Mouse (Mus musculus): ENCODE data around the gene Lmf1. TPM values are rescaled to one million over a fixed set of nuclear protein-coding genes. Genes with fewer than 3 reads are reported as not detected.

Gene Lmf1
- polyA plus RNA-seq, 1 experiment from 2014 or later = 31.3 TPM

GRCm38 (mm10) chr17:25665891-25666290 is 87.0 kb downstream of the Lmf1 start:
- H3K9me3 ChIP-seq (ENCODE audit: control insufficient read depth, low read length) = no peaks in the 10 kb centered on the region
- no peak overlapping the region for H3K27ac ChIP-seq (ENCODE audit: low read depth)
- no peaks in the 10 kb centered on the region for H3K36me3 ChIP-seq (ENCODE audit: control insufficient read depth, insufficient read depth, low read length)
- DNase-seq (ENCODE audit: low spot score) (no peak), ATAC-seq (replicated peaks; ENCODE audit: low FRiP score, low TSS enrichment, low read depth) (no peak)
- WGBS = 76% methylated on average over 8 of the region's 8 CpGs
- no peaks in the 10 kb centered on the region for H3K27me3 ChIP-seq (replicated peaks; ENCODE audit: control insufficient read depth, insufficient read depth, low read length)
- H3K4me2 ChIP-seq (ENCODE audit: low read length) = no peak overlapping the region
- no peak overlapping the region for H3K4me3 ChIP-seq (ENCODE audit: low read depth, low read length)
- H3K9ac ChIP-seq (ENCODE audit: low read length) = no peak overlapping the region
- H3K4me1 ChIP-seq (replicated peaks; ENCODE audit: control insufficient read depth, insufficient read depth, low read length) = no peaks in the 10 kb centered on the region

GRCm38 (mm10) chr17:25668481-25669055 is 89.7 kb downstream of the Lmf1 start:
- WGBS = 74% methylated on average over 7 of the region's 7 CpGs
- no peak overlapping the region for H3K4me2 ChIP-seq (ENCODE audit: low read length)
- no peak overlapping the region for H3K27ac ChIP-seq (ENCODE audit: low read depth)
- H3K9me3 ChIP-seq (ENCODE audit: control insufficient read depth, low read length) = no peaks in the 10 kb centered on the region
- DNase-seq (ENCODE audit: low spot score) (no peak), ATAC-seq (replicated peaks; ENCODE audit: low FRiP score, low TSS enrichment, low read depth) (no peak)
- H3K36me3 ChIP-seq (ENCODE audit: control insufficient read depth, insufficient read depth, low read length) = no peaks in the 10 kb centered on the region
- H3K4me3 ChIP-seq (ENCODE audit: low read depth, low read length) = no peak overlapping the region
- H3K9ac ChIP-seq (ENCODE audit: low read length) = no peak overlapping the region
- no peaks in the 10 kb centered on the region for H3K4me1 ChIP-seq (replicated peaks; ENCODE audit: control insufficient read depth, insufficient read depth, low read length)
- H3K27me3 ChIP-seq (replicated peaks; ENCODE audit: control insufficient read depth, insufficient read depth, low read length) = no peaks in the 10 kb centered on the region

GRCm38 (mm10) chr17:25672982-25673381 is 94.1 kb downstream of the Lmf1 start:
- no peaks in the 10 kb centered on the region for H3K27me3 ChIP-seq (replicated peaks; ENCODE audit: control insufficient read depth, insufficient read depth, low read length)
- ATAC-seq (replicated peaks; ENCODE audit: low FRiP score, low TSS enrichment, low read depth) (no peak), DNase-seq (ENCODE audit: low spot score) (no peak)
- no peaks in the 10 kb centered on the region for H3K36me3 ChIP-seq (ENCODE audit: control insufficient read depth, insufficient read depth, low read length)
- H3K4me2 ChIP-seq (ENCODE audit: low read length) = no peak overlapping the region
- no peak overlapping the region for H3K4me3 ChIP-seq (ENCODE audit: low read depth, low read length)
- H3K9me3 ChIP-seq (ENCODE audit: control insufficient read depth, low read length) = no peaks in the 10 kb centered on the region
- H3K4me1 ChIP-seq (replicated peaks; ENCODE audit: control insufficient read depth, insufficient read depth, low read length) = no peaks in the 10 kb centered on the region
- H3K9ac ChIP-seq (ENCODE audit: low read length) = no peak overlapping the region
- H3K27ac ChIP-seq (ENCODE audit: low read depth) = no peak overlapping the region

- no peak for DNase-seq (ENCODE audit: low spot score)
- no peaks in the 10 kb centered on the region for H3K36me3 ChIP-seq (ENCODE audit: control insufficient read depth, insufficient read depth, low read length)
- WGBS = 74% methylated on average over 6 of the region's 6 CpGs
- H3K9me3 ChIP-seq (ENCODE audit: control insufficient read depth, low read length) = no peaks in the 10 kb centered on the region
- H3K27ac ChIP-seq (ENCODE audit: low read depth) = no peak overlapping the region
- no peaks in the 10 kb centered on the region for H3K27me3 ChIP-seq (replicated peaks; ENCODE audit: control insufficient read depth, insufficient read depth, low read length)
- H3K9ac ChIP-seq (ENCODE audit: low read length) = no peak overlapping the region
- no peak for ATAC-seq (replicated peaks; ENCODE audit: low FRiP score, low TSS enrichment, low read depth)
- no peaks in the 10 kb centered on the region for H3K4me1 ChIP-seq (replicated peaks; ENCODE audit: control insufficient read depth, insufficient read depth, low read length)
- H3K4me3 ChIP-seq (ENCODE audit: low read depth, low read length) = no peak overlapping the region
- H3K4me2 ChIP-seq (ENCODE audit: low read length) = no peak overlapping the region
These were observed 99.1 kb downstream of the Lmf1 start for GRCm38 (mm10) chr17:25677969-25678368.

GRCm38 (mm10) chr17:25679818-25680217 is 100.9 kb downstream of the Lmf1 start:
- Histone ChIP-seq H3K4me2 (ENCODE audit: low read length) (no peak overlapping the region), H3K4me1 (replicated peaks; ENCODE audit: control insufficient read depth, insufficient read depth, low read length) (no peaks in the 10 kb centered on the region), H3K27me3 (replicated peaks; ENCODE audit: control insufficient read depth, insufficient read depth, low read length) (no peaks in the 10 kb centered on the region), H3K9me3 (ENCODE audit: control insufficient read depth, low read length) (no peaks in the 10 kb centered on the region), H3K27ac (ENCODE audit: low read depth) (no peak overlapping the region), H3K36me3 (ENCODE audit: control insufficient read depth, insufficient read depth, low read length) (no peaks in the 10 kb centered on the region), H3K9ac (ENCODE audit: low read length) (no peak overlapping the region), H3K4me3 (ENCODE audit: low read depth, low read length) (no peak overlapping the region)
- DNase-seq (ENCODE audit: low spot score) (no peak), ATAC-seq (replicated peaks; ENCODE audit: low FRiP score, low TSS enrichment, low read depth) (no peak)
- WGBS = 17% methylated on average over 5 of the region's 5 CpGs

GRCm38 (mm10) chr17:25681636-25682035 is 102.8 kb downstream of the Lmf1 start:
- DNase-seq (ENCODE audit: low spot score) (no peak), ATAC-seq (replicated peaks; ENCODE audit: low FRiP score, low TSS enrichment, low read depth) (no peak)
- 81% methylated on average over 4 of the region's 4 CpGs for WGBS
- Histone ChIP-seq H3K4me1 (replicated peaks; ENCODE audit: control insufficient read depth, insufficient read depth, low read length) (no peaks in the 10 kb centered on the region), H3K27ac (ENCODE audit: low read depth) (no peak overlapping the region), H3K4me3 (ENCODE audit: low read depth, low read length) (no peak overlapping the region), H3K9me3 (ENCODE audit: control insufficient read depth, low read length) (no peaks in the 10 kb centered on the region), H3K27me3 (replicated peaks; ENCODE audit: control insufficient read depth, insufficient read depth, low read length) (no peaks in the 10 kb centered on the region), H3K9ac (ENCODE audit: low read length) (no peak overlapping the region), H3K36me3 (ENCODE audit: control insufficient read depth, insufficient read depth, low read length) (no peaks in the 10 kb centered on the region), H3K4me2 (ENCODE audit: low read length) (no peak overlapping the region)

- ATAC-seq (replicated peaks; ENCODE audit: low FRiP score, low TSS enrichment, low read depth) (no peak), DNase-seq (ENCODE audit: low spot score) (no peak)
- no peak overlapping the region for H3K4me2 ChIP-seq (ENCODE audit: low read length)
- no peaks in the 10 kb centered on the region for H3K4me1 ChIP-seq (replicated peaks; ENCODE audit: control insufficient read depth, insufficient read depth, low read length)
- H3K27me3 ChIP-seq (replicated peaks; ENCODE audit: control insufficient read depth, insufficient read depth, low read length) = no peaks in the 10 kb centered on the region
- H3K36me3 ChIP-seq (ENCODE audit: control insufficient read depth, insufficient read depth, low read length) = no peaks in the 10 kb centered on the region
- H3K4me3 ChIP-seq (ENCODE audit: low read depth, low read length) = no peak overlapping the region
- WGBS = 41% methylated on average over 7 of the region's 7 CpGs
- no peak overlapping the region for H3K27ac ChIP-seq (ENCODE audit: low read depth)
- H3K9me3 ChIP-seq (ENCODE audit: control insufficient read depth, low read length) = no peaks in the 10 kb centered on the region
- H3K9ac ChIP-seq (ENCODE audit: low read length) = no peak overlapping the region
These were observed 107.4 kb downstream of the Lmf1 start for GRCm38 (mm10) chr17:25686323-25686722.

GRCm38 (mm10) chr17:25688922-25689321 is 110.0 kb downstream of the Lmf1 start:
- H3K27ac ChIP-seq (ENCODE audit: low read depth) = no peak overlapping the region
- H3K4me2 ChIP-seq (ENCODE audit: low read length) = no peak overlapping the region
- H3K9me3 ChIP-seq (ENCODE audit: control insufficient read depth, low read length) = no peaks in the 10 kb centered on the region
- no peak for ATAC-seq (replicated peaks; ENCODE audit: low FRiP score, low TSS enrichment, low read depth)
- no peak overlapping the region for H3K4me3 ChIP-seq (ENCODE audit: low read depth, low read length)
- H3K4me1 ChIP-seq (replicated peaks; ENCODE audit: control insufficient read depth, insufficient read depth, low read length) = no peaks in the 10 kb centered on the region
- 80% methylated on average over 4 of the region's 4 CpGs for WGBS
- no peaks in the 10 kb centered on the region for H3K36me3 ChIP-seq (ENCODE audit: control insufficient read depth, insufficient read depth, low read length)
- DNase-seq (ENCODE audit: low spot score) = no peak
- no peak overlapping the region for H3K9ac ChIP-seq (ENCODE audit: low read length)
- H3K27me3 ChIP-seq (replicated peaks; ENCODE audit: control insufficient read depth, insufficient read depth, low read length) = no peaks in the 10 kb centered on the region

GRCm38 (mm10) chr17:25696263-25696662 is 117.4 kb downstream of the Lmf1 start:
- ATAC-seq (replicated peaks; ENCODE audit: low FRiP score, low TSS enrichment, low read depth) = no peak
- Histone ChIP-seq H3K9ac (ENCODE audit: low read length) (no peak overlapping the region), H3K27ac (ENCODE audit: low read depth) (no peak overlapping the region), H3K4me1 (replicated peaks; ENCODE audit: control insufficient read depth, insufficient read depth, low read length) (no peaks in the 10 kb centered on the region), H3K9me3 (ENCODE audit: control insufficient read depth, low read length) (no peaks in the 10 kb centered on the region), H3K4me3 (ENCODE audit: low read depth, low read length) (no peak overlapping the region), H3K27me3 (replicated peaks; ENCODE audit: control insufficient read depth, insufficient read depth, low read length) (no peaks in the 10 kb centered on the region), H3K36me3 (ENCODE audit: control insufficient read depth, insufficient read depth, low read length) (no peaks in the 10 kb centered on the region), H3K4me2 (ENCODE audit: low read length) (no peak overlapping the region)
- no peak for DNase-seq (ENCODE audit: low spot score)
- WGBS = 38% methylated on average over 1 of the region's 1 CpGs
